Mouse (Mus musculus) C2C12 (cell line): ENCODE data around the gene Alpk1.

Experiments used
- CTCF ChIP-seq: IDR thresholded peaks from one replicate; pipeline ENCODE4 v1.5.1; 2011; ENCODE audit not compliant: control insufficient read depth, insufficient read depth, insufficient read length
- MAX ChIP-seq: IDR thresholded peaks from one replicate; pipeline ENCODE4 v1.6.1; 2011; ENCODE audit warnings: mild to moderate bottlenecking, control low read depth
- USF1 ChIP-seq: IDR thresholded peaks from one replicate; pipeline ENCODE4 v1.6.1; 2011; ENCODE audit warnings: low read depth, mild to moderate bottlenecking, control low read depth, moderate library complexity

DNA sequence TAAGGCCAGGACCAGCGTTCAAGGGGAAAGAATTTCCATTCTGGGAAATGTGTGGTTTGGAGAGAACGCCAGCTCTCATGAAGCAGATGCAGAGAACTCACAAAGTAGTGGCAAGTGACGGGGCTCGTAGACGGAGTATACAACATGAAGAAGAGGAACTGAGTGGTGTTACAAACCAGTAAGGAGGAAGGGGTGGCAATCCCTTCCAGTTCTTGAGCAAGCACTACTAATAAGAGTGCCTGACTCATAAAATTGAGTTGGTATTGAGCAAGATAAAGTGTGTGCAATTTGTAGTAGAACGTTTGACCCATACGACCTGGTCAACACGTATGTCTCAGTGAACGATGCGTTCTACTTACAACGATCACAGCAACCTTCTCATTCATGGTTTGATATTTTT is 11.2 kb downstream of the Alpk1 start:
- TF ChIP-seq CTCF (no peak), MAX (no peak), USF1 (no peak)
